Mouse (Mus musculus) heart, adult 2 months (tissue): Measurements from ENCODE around the gene Magee2. TPM values are rescaled to one million over a fixed set of nuclear protein-coding genes. Genes with fewer than 3 reads are reported as not detected.
A peak's percentile ranks its signal among the peaks of the same experiment; 100 is the strongest.
"Not testable (repeated sequence)": the region's sequence is repeated elsewhere in the genome, so short reads cannot be mapped to it uniquely, and the experiment has no call there.

Experiments
- DNase-seq, 2 experiments: peaks; one replicate each; pipeline ENCODE4 v3.0.0; 2021
- H3K27ac ChIP-seq: fragments of 200-600 bp; 2 replicates; pipeline ENCODE4 v1.8.1; 2022
- H3K27me3 ChIP-seq: fragments of 200-500 bp; 2 replicates; pipeline ENCODE4 v1.6.1; 2012; ENCODE audit warnings: mild to moderate bottlenecking, low read length, inconsistent platforms, mixed read lengths; ENCODE audit not compliant: control insufficient read depth, insufficient read depth
- H3K36me3 ChIP-seq: fragments of 200-500 bp; 2 replicates; pipeline ENCODE4 v1.6.1; 2012; ENCODE audit warnings: low read length, inconsistent platforms; ENCODE audit not compliant: control insufficient read depth, insufficient read depth
- H3K4me1 ChIP-seq: fragments of 200-500 bp; 2 replicates; pipeline ENCODE4 v1.6.1; 2011; ENCODE audit warnings: low read length; ENCODE audit not compliant: control insufficient read depth, insufficient read depth
- H3K4me3 ChIP-seq: fragments of 200-600 bp; 2 replicates; pipeline ENCODE4 v1.8.1; 2022
- H3K79me2 ChIP-seq: fragments of 200-500 bp; replicated peaks from 2 replicates; pipeline ENCODE4 v1.6.1; 2012; ENCODE audit warnings: mild to moderate bottlenecking, inconsistent platforms, low read length, moderate library complexity, mixed read lengths; ENCODE audit not compliant: control insufficient read depth, insufficient read depth
- H3K9ac ChIP-seq: fragments of 200-500 bp; 2 replicates; pipeline ENCODE4 v1.6.1; 2012; ENCODE audit warnings: low read depth, mild to moderate bottlenecking, control low read depth, inconsistent platforms, low read length, mixed read lengths
- CTCF ChIP-seq: fragments of 200-600 bp; IDR thresholded peaks from 2 replicates; pipeline ENCODE4 v1.8.1; 2022; ENCODE audit warnings: antibody characterized with exemption, mild to moderate bottlenecking, moderate library complexity
- EP300 ChIP-seq: fragments of 200-500 bp; IDR thresholded peaks from 2 replicates; pipeline ENCODE4 v1.6.1; 2011; ENCODE audit warnings: low read depth, low read length, control low read depth; ENCODE audit not compliant: insufficient read depth
- POLR2A ChIP-seq: fragments of 200-500 bp; IDR thresholded peaks from 2 replicates; pipeline ENCODE4 v1.6.1; 2011; ENCODE audit warnings: mild to moderate bottlenecking, low read depth, low read length, control low read depth; ENCODE audit not compliant: insufficient read depth
- WGBS: fragments of 180-500 bp; shearing (Covaris S2); methylation state at CpG from one replicate; pipeline ENCODE4 v1.1.7; 2018; 5-methylcytosine and 5-hydroxymethylcytosine counted together
- intact Hi-C: fragments of 180-260 bp; cut with DNase I; formaldehyde crosslinking; loops from one replicate; pipeline ENCODE4 v1.15.1; 2025
- long read RNA-seq: library from polyadenylated mRNA; stranded (forward); transcript quantifications from one replicate; pipeline ENCODE4 v2.0.0, GENCODE M21; 2021
- polyA plus RNA-seq: library from polyadenylated mRNA; depleted of rRNA; stranded (reverse); fragments of >200 nt; gene quantifications from 2 replicates; pipeline ENCODE4 v1.2.3, GENCODE M21; 2012; rRNA removed
- total RNA-seq, 2 experiments: library from RNA; stranded (reverse); gene quantifications; 2 replicates each; pipeline ENCODE4 v1.2.3; 2021

Gene Magee2
- total RNA-seq, result not detected
- not detected in 2 replicates for polyA plus RNA-seq
- long read RNA-seq, result 0 reads

DNA sequence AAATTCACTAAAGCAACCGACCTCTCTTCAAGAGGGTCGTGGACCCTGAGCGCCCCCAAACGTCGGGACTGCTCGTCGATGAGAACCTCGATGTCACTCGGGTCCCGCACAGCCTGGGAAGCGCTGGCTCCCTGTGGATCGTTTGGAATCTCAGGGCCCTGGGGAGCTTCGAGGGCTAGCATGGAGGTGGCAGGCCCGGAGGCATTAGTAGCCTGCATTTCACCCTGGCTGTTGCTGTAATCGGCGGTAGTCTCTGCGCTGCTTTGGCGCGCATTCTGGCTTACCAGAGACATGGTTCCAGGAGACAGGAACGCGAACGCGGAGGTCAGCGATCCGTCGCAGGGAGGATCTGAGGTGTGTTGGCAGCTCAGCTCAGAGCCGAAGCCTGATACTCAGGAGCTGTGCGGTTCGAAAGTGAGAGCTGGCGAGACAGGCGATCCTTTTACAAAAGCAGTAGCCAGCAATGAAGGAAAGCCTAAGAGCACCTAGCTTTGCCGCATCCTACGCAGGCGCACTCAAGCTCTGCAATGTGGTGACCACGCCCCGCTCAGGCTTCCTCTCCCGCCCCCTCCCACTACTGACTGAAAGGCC, at the start of gene Magee2:
Gene Magee2 (minus strand): TSS at position 517 of the 591 bp plus-strand sequence.
- H3K79me2 ChIP-seq, result no peaks in the 10 kb centered on the region
- H3K27me3 ChIP-seq, result no peaks in the 10 kb centered on the region
- TF ChIP-seq EP300, result no peak
- peak in 1 of 2 experiments; percentile 4 for DNase-seq
- no peaks in the 10 kb centered on the region for H3K36me3 ChIP-seq
- H3K4me1 ChIP-seq, result no peaks in the 10 kb centered on the region
- no peak within 1 kb of the TSS for H3K27ac ChIP-seq
- intact Hi-C loops, result no loop called here
- peak within 1 kb of the TSS; percentile 16; the same call in 1 of the 2 replicates for H3K4me3 ChIP-seq
- H3K9ac ChIP-seq, result peak within 1 kb of the TSS; percentile 44; the same call in 1 of the 2 replicates
- WGBS, result 15% methylated on average over 37 of the region's 37 CpGs

DNA sequence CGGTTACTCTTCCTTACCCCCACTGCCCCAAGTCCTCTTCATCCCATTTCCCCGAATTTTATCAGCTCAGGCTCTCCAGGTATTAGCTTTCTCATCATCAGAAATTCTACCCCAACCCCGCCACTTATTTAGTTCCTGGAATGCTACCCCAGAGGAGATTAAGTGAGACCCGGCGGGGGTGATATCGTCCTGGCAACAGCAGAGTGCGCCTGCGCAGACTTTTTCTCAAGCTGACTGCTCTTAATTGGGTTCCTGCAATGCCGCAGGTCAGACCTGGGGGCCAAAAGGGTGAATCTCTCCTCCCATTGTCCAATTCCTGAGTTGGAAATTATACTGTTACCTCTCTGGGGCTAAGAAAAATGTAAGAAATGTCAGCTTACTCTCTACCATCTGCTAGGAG, 3.5 kb downstream of the Magee2 start:
- no peaks in the 10 kb centered on the region for H3K4me1 ChIP-seq
- intact Hi-C loops, result no loop called here
- H3K27ac ChIP-seq, result no peak overlapping the region
- no peaks in the 10 kb centered on the region for H3K36me3 ChIP-seq
- no peaks in the 10 kb centered on the region for H3K27me3 ChIP-seq
- H3K79me2 ChIP-seq, result no peaks in the 10 kb centered on the region
- no peak overlapping the region for H3K9ac ChIP-seq
- 33% methylated on average over 9 of the region's 9 CpGs for WGBS
- DNase-seq, result no peak
- TF ChIP-seq EP300 (no peak), POLR2A (no peak), CTCF (no peak)
- no peak overlapping the region for H3K4me3 ChIP-seq

DNA sequence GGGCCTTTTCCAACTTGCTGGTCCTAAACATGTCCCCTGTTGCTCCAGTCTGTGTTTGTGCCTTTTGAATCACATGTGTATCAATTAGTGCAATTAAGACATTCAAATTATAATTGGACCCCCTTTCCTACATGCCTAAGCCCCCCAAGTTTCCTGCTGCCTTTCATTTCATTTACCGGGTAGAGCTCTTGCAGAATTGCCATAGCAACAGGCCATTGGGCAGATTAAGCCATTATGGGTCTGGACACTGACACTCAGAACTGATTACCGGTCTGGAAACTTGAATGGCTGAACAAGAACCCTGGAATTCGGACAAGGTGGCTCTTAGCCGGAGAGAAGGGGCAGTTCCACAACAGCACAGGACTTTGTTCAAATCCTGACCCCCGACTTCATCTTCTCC, 39.5 kb downstream of the Magee2 start:
- H3K27ac ChIP-seq, H3K4me3 ChIP-seq, H3K79me2 ChIP-seq, H3K4me1 ChIP-seq, H3K36me3 ChIP-seq, intact Hi-C loops, H3K27me3 ChIP-seq, H3K9ac ChIP-seq, DNase-seq: not testable (repeated sequence)
- 70% methylated on average over 4 of the region's 5 CpGs for WGBS

DNA sequence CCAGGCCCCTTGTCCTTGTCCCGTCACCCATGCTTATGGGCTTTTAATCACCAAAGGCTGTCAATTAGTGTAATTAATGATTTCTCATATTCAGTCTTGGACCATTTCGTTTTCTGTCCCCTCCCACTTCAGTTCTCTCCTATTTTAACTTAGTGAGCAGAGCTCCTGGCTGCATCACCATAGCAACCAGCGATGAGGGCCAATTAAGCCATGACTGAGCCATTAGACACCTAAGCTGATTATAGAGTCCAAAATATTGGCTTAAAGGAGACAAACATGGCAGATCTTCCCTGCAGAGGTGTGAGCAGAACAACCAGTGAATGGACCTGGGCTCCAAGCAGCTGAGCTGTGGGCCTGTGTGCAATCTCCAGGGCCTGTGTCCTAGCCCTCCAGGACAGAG, 40.1 kb downstream of the Magee2 start:
- intact Hi-C loops, DNase-seq, H3K4me3 ChIP-seq, H3K79me2 ChIP-seq, H3K36me3 ChIP-seq, H3K27ac ChIP-seq, H3K27me3 ChIP-seq, H3K4me1 ChIP-seq, H3K9ac ChIP-seq: not testable (repeated sequence)
- 92% methylated on average over 1 of the region's 3 CpGs for WGBS

DNA sequence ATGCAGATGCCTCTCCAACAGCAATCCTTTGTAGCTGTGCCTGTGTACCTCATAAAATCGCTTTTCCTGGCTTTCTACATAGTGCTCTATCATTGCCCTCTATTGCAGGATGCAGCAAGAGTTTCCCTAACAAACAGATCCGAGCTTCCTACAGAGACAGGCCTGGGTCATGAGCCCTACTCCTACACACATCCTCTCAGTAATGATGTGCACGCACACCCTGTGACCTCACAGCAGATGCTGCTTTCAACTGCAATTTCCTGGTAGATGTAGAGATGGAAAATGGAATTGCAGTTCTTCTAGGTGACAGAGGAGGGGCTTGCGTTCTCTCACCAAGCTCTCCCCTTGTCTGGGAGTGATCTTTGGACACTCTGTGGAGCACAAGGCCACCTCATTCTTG, 43.4 kb downstream of the Magee2 start:
- H3K9ac ChIP-seq, H3K4me1 ChIP-seq: not testable (repeated sequence)

More for the DNA sequence above, 43.4 kb downstream of the Magee2 start:
- 44% methylated on average over 4 of the region's 4 CpGs for WGBS
- H3K27me3 ChIP-seq, DNase-seq, intact Hi-C loops, H3K36me3 ChIP-seq, H3K27ac ChIP-seq, H3K79me2 ChIP-seq, H3K4me3 ChIP-seq: not testable (repeated sequence)

Other genes with a start within 250 kb of the Magee2 start
- under 1 TPM; 0.34 to 0.43 TPM for gene Zdhhc15, start 186.2 kb downstream of the Magee2 start, total RNA-seq
- gene Zdhhc15, start 186.2 kb downstream of the Magee2 start, polyA plus RNA-seq, result 0.27 and 0.61 TPM in 2 replicates
- gene Pbdc1, start 222.5 kb upstream of the Magee2 start, total RNA-seq, result 1 to 10 TPM; 6.3 to 8.6 TPM
- 3.3 and 7.4 TPM in 2 replicates for gene Pbdc1, start 222.5 kb upstream of the Magee2 start, polyA plus RNA-seq